Mouse (Mus musculus) urinary bladder, adult 2 months (tissue): Measurements from ENCODE around the gene Ifi47. TPM values are rescaled to one million over a fixed set of nuclear protein-coding genes. Genes with fewer than 3 reads are reported as not detected.

Experiments used
- DNase-seq: peaks from one replicate; pipeline ENCODE4 v3.0.0; 2022; ENCODE audit warnings: low spot score
- polyA plus RNA-seq: library from polyadenylated mRNA; depleted of rRNA; stranded (reverse); fragments of >200 nt; gene quantifications from 2 replicates; pipeline ENCODE4 v1.2.3, GENCODE M21; 2012

Ifi47 gene
- polyA plus RNA-seq, 1 experiment: 16.0 TPM

DNA sequence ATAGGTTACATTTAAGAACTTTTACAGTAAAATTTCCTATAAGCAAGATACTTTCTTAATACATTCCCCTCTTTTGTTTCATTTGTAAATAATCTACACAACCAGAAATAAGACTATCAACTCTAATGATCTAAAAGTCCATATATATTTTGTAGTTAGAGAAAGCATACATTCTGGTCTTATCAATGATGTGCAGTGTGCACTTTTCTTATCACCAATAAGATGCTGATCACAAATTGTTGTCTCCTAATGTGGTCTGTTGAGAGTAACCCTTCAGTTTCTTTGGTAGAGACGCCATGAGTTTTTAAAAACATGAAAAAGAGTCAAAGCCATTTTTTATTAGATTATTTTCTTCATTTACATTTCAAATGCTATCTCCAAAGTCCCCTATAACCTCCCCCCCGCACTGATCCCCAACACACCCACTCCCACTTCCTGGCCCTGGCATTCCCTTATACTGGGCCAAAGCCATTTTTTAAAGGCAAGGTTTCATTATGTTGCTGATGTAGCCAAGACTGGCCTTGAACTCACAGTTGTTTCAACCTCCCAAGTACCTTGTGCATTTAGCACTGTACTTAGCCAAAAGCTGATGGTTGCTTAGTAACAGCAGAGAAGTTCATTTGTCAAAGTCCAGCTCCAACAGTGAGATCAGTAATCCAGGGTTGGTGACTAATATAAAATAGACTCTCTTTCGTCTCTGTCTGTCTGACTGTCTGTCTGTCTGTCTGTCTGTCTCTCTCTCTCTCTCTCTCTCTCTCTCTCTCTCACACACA lies 13.5 kb downstream of the Ifi47 start:
- no peak for DNase-seq

DNA sequence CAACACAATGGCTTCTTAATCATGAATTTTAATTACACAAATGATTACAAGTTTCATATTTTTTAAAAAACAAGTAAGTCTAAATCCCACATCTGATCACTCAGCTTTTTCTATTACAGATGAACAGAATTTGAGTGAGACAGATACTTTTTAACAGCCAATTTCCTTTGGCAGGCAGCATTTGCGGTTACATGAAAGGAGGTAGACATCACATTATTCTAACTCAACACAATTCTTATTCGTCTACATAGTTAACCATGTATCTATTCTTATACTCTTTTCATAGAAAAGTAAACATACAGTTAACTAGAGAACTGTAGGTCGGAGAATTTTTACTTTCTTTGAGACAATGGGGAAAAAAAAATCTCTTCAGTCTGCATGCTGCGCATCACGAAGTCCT lies 14.2 kb downstream of the Ifi47 start:
- DNase-seq: no peak

DNA sequence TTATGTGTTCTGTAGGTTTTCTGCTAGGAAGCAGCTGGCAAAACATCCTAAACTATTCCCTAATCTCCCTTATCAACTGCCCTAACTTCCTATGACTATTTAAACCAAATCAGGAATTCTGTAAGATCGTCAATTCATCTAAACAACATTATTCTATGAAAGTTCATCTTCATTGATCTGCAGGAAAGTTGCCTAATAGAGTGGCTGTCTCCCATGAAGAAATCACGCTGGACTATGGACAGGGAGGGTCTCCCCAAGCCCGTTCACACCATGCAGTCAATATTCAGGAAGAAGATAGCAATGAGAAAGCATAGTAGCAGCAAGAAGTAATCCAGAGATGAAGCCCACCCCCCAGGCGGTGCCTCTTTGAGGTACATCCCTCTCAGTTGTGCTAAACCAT lies 14.8 kb downstream of the Ifi47 start:
- DNase-seq: no peak

DNA sequence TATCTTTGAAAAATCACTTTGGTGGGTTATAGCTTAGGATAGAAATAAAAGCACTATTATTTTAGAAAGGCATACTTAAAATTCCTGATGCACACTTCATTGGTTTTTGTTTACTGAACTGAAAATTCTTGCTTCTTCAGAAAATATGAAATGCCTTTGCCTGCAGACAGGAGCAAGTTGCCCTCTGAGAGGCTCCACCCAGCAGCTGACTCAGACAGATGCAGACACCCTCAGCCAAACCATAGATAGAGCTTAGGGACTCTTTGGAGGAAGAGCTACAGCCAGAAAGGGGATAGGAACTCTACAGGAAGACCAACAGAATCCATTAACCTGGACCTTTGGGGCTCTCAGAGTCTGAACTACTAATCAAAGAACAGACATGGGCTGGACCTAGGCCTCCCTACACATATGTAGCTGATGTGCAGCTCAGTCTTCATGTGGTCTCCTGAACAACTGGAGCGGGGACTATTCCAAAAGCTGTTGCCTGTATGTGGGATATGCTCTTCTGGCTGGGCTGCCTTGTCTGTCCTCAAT lies 15.7 kb downstream of the Ifi47 start:
- no peak for DNase-seq

DNA sequence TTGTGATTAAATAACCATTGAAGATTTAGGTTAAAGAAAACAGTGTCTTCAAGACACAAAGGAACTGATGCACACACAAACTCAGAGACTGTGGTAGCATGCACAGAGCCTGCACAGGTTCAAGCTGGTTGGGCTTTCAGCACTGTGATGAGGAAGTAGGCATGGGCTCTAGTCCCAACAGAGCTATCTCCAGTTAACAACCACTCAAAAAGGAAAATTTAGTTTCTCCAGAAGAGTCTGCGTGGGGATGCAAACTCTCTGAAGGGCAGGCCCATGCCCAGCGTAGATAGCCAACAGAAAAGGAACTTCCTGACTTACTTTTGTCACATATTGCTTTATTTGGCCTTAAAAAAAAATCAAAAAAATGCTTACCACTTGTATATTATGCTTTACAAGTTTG lies 16.4 kb downstream of the Ifi47 start:
- DNase-seq: no peak

DNA sequence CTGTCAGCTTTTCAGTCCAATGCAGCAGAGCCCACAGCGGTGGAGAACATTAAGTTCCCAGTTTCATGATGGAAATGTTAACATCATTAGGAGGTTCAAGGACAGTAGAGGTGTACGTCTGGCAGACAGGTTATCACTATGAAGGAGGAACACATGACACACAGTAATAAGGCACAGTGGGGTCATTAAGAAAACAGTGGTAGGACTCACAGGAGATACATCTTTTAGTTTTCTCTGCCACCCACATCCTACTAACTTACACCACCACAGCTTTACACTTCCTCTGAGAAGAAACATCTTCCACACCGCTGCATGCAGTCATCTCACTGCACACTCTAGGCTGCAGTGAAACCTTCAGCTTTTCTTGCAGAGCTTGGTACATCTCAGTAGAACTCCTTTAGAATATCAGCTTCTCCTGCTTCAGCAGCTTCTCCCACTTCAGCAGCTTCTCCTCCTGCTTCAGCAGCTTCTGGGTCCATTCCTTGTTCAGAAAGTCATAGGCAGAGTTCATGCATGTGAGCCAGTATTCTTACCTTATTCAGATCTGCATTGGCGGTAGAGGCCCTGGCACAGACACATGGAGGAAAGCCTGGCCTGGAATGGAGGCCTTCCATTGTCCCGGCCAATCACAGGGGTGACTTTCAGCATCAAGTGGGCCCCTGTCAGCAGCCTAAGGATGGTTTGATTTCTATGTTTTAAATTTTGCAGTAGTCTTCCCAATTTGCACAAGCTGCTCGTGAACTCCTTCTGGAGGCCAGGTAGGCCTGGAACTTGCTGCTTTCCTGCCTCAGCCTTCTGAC lies 17.7 kb downstream of the Ifi47 start:
- no peak for DNase-seq

DNA sequence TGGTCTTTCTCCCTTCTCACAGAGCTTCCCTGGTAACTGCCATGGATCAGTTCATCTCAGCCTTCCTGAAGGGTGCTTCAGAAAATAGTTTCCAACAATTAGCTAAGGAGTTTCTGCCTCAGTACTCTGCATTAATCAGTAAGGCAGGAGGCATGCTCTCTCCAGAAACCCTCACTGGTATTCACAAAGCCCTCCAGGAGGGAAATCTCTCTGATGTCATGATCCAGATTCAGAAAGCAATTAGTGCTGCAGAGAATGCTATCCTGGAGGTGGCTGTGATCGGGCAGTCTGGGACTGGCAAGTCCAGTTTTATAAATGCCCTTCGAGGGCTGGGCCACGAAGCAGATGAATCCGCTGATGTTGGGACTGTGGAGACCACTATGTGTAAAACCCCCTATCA lies 19.0 kb downstream of the Ifi47 start:
- no peak for DNase-seq

DNA sequence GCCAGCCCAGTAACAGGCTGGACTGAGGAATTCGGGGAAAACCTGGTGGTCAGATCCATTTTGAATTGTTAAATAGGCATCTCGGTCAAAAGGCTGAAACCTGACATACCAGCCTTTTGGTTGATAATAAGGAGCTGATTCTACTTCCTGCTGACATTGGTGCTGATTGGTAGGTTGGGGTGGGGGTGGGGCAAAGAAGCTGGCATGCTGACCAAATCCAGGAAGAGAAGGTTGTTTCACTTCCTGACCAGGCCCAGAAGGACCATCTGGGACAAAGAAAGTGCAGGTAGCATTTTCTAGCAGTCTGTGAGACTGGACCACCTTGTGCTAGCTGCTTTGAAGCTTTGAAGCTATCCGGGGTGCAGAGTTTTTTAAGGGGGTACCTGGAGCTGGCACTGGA lies 24.0 kb downstream of the Ifi47 start:
- DNase-seq: no peak

DNA sequence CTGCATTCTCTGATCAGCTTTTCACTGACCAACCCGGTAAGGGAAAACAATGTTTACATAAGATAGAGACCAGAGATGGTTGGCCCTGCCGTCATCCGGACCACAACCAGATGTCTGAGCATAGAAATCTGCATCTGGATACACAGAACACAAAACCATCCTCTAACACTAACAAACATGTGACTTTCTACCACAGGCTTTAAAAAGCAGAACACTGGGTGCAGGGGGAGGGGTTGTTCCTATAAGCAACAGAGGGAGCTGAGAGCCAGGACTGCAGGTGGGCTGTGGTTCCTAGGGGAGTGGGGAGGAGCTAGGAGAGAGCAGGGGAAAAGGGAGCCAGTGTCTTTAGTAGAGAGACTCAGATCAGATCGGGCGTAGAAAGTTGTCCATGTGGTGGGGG lies 25.1 kb downstream of the Ifi47 start:
- DNase-seq: no peak

DNA sequence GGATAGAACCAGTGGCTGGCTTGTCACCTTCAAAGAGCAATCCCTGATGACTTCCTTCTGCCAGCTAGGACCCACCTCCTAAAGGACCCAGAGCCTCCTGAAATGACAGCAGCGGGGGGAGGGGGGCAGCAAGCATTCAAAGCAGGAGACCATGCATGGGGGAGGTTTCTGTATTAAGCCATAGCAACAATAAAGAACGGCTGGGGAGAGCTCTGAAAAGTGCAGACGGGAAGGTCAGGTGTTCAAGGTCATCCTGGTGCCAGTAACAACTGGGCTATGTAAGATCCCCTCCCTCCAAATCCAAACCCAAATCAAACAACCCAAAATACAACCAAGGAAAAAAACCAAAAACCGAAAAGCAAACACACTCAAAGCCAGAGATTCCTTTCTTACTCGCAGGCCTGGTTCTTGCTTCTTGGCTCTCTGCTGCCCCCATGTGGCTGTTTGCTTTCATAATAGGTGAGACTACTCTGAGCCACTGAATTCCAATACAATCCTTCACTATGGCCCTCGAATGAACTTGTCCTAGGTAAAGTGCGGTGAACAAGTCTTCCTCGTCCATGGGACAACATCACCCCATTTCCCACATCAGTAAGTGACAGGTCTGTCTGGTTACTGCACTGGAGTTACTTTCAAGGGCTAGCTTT lies 26.8 kb downstream of the Ifi47 start:
- DNase-seq: peak; percentile 64

DNA sequence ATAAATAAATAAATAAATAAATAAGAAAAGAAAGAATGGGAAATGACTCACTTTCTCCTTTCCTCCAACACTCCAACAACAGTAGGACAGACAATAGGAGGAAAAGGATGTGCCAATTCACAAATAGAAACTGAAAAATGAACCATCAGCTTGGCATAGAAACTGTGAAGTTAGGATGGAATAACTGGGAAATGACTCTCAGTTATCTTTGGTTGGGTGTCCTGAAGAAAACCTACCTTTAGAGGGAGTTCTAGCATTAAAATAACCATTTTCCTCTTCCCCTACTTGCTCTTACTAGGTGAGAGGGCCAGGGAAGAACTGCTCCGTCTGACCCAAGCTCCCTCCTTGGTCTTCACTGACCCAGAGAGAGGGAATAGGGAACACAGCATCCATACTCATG lies 29.4 kb downstream of the Ifi47 start:
- DNase-seq: no peak

DNA sequence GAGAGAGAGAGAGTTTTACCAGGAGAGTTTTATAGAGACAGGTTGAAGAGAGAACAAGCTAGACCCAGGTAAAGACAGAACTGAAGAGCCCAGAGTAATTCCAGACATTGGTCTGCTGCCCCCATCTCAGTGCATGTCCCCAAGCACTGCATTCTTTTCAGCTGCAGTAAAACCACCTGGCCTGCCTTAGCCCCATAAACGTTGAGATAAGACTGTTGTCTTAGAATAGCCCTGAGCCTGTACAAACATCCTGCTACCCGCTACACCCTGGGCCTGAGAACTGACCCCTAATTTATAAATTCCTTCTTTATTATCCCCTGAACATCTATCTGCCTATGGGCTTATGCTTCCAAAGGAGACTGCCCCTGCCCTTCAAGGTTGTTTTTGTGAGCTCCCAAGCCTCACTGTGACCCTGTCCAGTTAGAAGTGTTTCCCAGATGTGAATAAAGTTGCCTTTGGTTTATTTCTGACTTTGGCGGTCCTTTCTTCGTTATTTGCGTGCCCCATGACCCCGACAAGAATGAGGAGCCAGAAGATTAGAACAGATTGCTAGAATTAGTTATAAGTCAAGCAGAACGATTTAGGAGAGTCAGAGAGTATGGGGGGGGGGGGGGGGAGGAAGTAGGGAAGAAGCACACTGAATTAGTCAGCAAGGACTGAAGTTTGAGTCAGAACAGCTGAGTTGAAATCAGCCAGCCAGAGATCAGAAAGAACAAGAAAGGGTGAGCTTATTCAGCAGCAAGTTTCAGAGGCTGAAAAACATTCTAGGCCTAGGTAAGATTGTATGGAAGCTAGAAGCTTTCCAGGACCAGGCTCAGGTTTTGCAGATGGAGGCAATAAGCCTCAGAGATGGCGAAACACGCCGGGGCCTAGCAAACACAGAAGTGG lies 31.5 kb downstream of the Ifi47 start:
- DNase-seq: no peak

DNA sequence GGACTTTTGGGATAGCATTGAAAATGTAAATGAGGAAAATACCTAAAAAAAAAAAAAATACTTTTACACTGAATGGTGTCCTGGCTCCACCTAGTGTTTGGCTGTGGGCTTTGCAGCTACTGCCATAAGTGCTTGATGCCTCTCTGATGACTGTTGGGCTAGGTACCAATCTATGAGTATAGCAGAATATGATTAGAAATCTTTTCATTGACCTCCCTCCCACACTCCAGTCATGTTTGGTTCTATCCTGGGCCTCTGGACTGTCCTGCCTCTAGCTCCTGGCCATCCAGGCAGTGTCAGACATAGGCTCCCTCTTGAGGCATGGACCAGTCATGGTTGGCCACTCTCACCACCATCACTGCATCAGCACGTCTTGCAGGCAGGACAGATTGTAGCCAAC lies 32.4 kb downstream of the Ifi47 start:
- DNase-seq: no peak

DNA sequence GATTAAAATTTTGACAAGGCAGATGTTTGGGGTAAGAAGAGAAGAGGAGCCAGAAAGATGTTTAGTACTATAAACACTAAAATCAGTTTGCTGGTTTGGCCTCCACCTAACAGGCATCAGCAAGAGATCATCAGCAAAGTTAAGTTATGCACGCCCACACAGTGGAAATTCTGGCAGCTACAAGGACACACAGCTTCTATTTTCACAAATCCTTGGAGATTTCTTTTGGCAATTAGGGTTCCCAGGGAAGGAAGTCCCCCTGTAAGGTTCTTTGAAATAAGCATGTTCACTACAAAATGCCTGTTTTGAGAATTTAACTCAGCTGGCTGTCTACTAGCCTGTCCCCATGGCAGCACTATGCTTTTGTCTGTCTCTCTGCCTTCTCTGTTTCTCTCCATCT lies 34.6 kb downstream of the Ifi47 start:
- DNase-seq: no peak

DNA sequence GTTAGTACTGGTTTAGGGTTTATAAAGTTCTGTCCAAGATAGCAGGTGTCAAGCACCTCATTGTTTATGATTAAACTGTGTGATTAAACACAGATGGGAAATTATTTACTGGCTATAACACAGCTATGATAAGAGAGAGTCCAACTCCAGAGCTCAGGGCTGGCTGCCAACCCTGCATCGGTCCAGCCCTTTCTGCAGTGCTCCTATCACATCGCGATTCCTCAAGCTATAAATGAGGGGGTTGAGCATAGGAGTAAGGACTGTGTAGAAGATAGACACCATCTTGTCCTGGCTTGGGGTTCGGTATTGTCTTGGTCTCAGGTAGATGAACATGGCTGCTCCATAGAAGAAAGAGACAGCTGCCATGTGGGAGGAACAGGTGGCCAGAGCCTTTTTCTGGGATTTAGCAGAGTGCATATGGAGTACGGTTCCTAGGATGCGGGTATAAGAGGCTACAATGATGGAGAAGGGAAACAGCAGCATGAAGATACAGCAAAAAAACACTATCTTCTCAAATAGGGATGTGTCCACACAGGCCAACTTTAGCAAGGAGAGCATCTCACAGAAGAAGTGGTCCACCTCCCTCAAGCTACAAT lies 36.3 kb downstream of the Ifi47 start:
- no peak for DNase-seq

DNA sequence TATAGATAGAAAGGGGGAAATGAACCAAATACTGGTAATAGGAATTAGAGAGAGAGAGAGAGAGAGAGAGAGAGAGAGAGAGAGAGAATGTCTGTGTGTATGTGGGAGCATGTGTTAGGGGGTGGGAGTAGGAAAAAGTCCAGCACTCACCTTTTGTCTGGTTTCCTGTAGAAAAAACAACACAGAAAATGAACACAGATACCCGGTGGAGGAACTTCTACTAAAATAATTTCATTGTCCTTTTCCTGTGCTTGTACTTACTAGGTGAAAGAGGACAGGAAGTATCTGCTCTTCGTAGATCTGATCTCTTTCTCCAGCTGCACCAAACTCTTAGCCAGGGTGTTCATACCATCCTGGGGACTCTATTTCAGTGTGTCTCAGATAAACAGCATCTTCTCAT lies 37.8 kb downstream of the Ifi47 start:
- no peak for DNase-seq

DNA sequence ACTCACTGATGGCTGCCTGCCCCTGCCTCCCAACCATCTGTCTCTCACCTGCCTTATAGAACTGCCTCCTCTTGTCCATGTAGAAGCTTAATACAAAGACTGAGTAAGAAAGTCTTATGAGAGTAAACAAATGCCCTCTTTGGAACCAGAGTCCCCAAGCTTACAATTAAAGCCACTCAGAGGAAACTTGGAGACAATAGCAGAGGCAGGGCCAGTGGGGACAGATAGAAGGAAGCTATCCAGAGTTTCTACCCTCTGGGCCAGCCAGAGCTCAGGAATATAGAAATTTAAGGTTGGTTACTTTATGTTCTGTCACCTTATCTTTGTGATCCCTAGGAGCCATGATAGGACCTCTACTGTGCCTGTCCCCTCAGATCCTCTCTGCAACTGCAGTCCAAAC lies 38.4 kb downstream of the Ifi47 start, which contains the start of gene Olfr1396:
Gene Olfr1396, minus strand, starts transcription at position 101 of the 400 bp plus-strand sequence.
- DNase-seq: no peak

DNA sequence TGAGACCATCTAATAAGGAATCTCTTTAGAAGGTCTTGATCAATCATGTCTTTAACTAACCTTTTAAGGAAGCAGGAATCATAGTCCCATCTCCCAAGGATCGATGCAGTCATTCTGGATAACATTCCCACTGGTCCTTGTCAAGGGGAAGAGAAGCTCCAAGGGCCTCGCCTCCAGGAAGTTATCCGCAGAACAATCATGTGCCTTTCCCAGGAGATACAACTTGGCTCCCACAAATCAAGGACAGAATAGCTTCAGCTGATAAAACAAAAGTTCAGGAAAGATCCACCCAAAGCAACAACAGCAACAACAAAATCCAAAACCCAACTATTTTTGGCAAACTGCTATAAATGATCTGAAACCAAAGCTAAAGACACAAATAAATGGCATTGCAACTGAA lies 43.2 kb downstream of the Ifi47 start:
- DNase-seq: no peak

DNA sequence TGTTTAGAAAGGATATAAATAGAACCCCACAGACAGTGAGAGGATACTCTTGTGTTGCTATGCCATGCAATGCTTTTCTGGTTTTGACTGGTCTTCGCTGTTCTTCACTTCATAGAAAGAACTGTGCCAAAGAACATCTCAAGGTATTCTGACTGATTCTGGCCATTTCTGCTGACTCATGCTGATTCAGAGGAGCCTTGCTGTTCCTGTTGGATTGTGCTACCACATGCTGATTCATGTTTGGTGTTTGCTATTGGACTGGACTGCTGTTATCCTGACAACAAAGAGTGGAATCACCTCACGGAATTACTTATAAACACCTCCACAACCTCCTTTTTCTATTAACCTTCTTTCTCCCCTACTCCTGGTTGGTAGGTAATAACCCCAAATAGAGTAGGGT lies 47.8 kb downstream of the Ifi47 start:
- DNase-seq: no peak

DNA sequence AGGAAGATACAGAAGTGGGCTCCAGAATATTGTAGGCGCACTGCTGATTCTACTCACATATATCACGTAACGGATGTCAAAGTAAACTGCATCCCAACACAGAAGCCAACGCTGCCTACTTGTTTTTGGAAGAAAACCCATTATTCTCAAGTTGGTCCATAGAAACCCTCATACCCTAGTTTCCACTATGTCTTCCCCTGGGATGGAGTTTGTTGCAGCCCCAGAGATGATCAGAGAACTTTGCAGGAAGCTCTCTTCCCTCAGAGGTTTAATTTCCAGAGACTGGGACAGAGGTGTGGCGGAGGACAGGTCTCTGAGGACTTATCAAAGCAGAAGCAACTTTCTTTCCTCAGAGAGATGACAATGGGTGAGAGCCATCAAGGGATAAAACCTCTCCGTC lies 65.6 kb downstream of the Ifi47 start, which contains the start of gene Olfr1395:
Gene Olfr1395, plus strand, starts transcription at position 301 of the 400 bp plus-strand sequence.
- DNase-seq: no peak
